Mouse (Mus musculus): Measurements from ENCODE around the gene 1700014D04Rik. TPM values are rescaled to one million over a fixed set of nuclear protein-coding genes. Genes with fewer than 3 reads are reported as not detected.
"Not testable (repeated sequence)": the region's sequence is repeated elsewhere in the genome, so short reads cannot be mapped to it uniquely, and the experiment has no call there.

1700014D04Rik gene
- polyA plus RNA-seq, 1 experiment from 2014 or later, result not detected

DNA sequence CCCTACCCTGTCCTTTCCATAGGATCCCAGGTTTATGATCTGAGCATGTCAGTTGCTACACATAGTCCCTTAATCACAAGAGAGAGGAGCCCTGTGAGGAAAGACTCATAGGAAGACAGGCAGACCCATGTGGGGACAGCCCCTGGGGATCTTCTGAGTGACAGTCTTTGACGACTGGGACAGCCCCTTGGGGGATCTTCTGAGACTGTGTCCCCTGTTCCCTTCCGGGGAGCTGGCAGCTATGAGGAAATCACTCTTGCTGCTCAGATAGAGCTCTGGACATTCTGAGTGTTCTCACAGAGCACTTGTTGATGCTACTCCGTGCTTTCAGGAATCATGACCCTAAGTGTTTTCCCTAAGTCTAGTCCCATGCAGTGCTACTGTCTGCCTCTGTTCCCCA is 32.8 kb downstream of the 1700014D04Rik start:
- Histone ChIP-seq H3K4me2 (ENCODE audit: low read depth, low read length) (no peak overlapping the region), H3K9me3 (replicated peaks; ENCODE audit: control insufficient read depth, low read length) (no peaks in the 10 kb centered on the region), H3K27ac (replicated peaks; ENCODE audit: low read depth, low read length) (no peak overlapping the region), H3K27me3 (ENCODE audit: control insufficient read depth, insufficient read depth, low read length) (no peaks in the 10 kb centered on the region), H3K36me3 (replicated peaks; ENCODE audit: control insufficient read depth, insufficient read depth, low read depth, low read length) (no peaks in the 10 kb centered on the region), H3K4me3 (ENCODE audit: low read depth, low read length) (no peak overlapping the region), H3K4me1 (ENCODE audit: control insufficient read depth, insufficient read depth, low read length) (no peaks in the 10 kb centered on the region), H3K9ac (replicated peaks; ENCODE audit: low read length) (no peak overlapping the region)
- DNase-seq (ENCODE audit: low spot score) (no peak), ATAC-seq (replicated peaks; ENCODE audit: insufficient number of reproducible peaks, low FRiP score, low TSS enrichment, low read depth) (no peak)
- 30% methylated on average over 3 of the region's 3 CpGs for WGBS

DNA sequence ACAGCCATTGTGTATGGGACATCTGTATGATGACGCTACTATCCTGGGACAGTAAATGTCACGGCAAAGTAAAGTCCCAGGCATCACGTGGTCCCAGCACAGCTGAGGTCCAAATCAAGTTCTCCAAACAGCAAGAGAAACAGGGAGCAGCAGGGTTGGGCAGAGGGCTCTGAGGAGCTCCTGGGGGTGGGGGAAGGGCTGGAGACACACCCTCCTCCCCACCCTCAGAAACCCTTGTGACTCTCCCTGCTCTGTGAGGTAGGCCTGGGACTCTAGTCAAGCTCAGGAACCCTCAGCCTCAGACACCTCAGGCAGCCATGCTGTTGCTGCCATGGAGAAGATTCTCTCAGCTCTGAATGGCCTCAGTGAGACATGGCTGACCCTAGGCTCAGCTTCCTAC is 34.6 kb downstream of the 1700014D04Rik start, which contains the start of gene Spata31d1b:
Spata31d1b (plus strand) TSS at position 301 of the 400 bp plus-strand sequence.
- not testable (repeated sequence) for H3K4me2 ChIP-seq (ENCODE audit: low read depth, low read length); ATAC-seq (replicated peaks; ENCODE audit: insufficient number of reproducible peaks, low FRiP score, low TSS enrichment, low read depth); H3K4me3 ChIP-seq (ENCODE audit: low read depth, low read length); DNase-seq (ENCODE audit: low spot score); H3K4me1 ChIP-seq (ENCODE audit: control insufficient read depth, insufficient read depth, low read length); H3K9me3 ChIP-seq (replicated peaks; ENCODE audit: control insufficient read depth, low read length); H3K36me3 ChIP-seq (replicated peaks; ENCODE audit: control insufficient read depth, insufficient read depth, low read depth, low read length); H3K9ac ChIP-seq (replicated peaks; ENCODE audit: low read length); H3K27ac ChIP-seq (replicated peaks; ENCODE audit: low read depth, low read length); H3K27me3 ChIP-seq (ENCODE audit: control insufficient read depth, insufficient read depth, low read length)
- WGBS, result 74% methylated on average over 3 of the region's 3 CpGs

DNA sequence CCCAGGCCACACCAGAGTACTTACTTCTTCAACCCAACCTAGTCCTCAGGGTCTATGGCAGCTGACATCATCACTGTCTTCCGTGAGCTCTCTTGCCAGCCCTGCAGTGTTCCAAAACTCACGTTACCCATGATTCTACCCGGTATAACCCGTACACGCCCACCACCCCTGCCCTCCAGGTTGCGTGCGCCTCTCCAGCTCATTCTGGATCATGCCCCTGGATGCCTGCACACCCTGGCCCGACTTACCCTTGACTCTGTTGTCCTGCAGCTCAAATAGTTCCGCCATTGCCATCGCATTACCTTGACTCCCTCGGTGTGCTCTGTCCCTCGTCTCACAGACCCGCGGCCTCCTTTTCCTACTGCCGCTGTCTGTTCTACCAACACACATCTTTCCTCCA is 36.3 kb downstream of the 1700014D04Rik start, which contains the start of gene Spata31d1a:
Spata31d1a (minus strand) TSS at position 101 of the 400 bp plus-strand sequence.
- ATAC-seq (replicated peaks; ENCODE audit: insufficient number of reproducible peaks, low FRiP score, low TSS enrichment, low read depth) (no peak), DNase-seq (ENCODE audit: low spot score) (no peak)
- no peak within 1 kb of the TSS for H3K27ac ChIP-seq (replicated peaks; ENCODE audit: low read depth, low read length)
- 88% methylated on average over 15 of the region's 15 CpGs for WGBS
- no peaks in the 10 kb centered on the region for H3K36me3 ChIP-seq (replicated peaks; ENCODE audit: control insufficient read depth, insufficient read depth, low read depth, low read length)
- H3K9me3 ChIP-seq (replicated peaks; ENCODE audit: control insufficient read depth, low read length), result no peaks in the 10 kb centered on the region
- H3K4me3 ChIP-seq (ENCODE audit: low read depth, low read length), result no peak within 1 kb of the TSS
- no peak within 1 kb of the TSS for H3K9ac ChIP-seq (replicated peaks; ENCODE audit: low read length)
- H3K27me3 ChIP-seq (ENCODE audit: control insufficient read depth, insufficient read depth, low read length), result no peaks in the 10 kb centered on the region
- no peak within 1 kb of the TSS for H3K4me2 ChIP-seq (ENCODE audit: low read depth, low read length)
- no peaks in the 10 kb centered on the region for H3K4me1 ChIP-seq (ENCODE audit: control insufficient read depth, insufficient read depth, low read length)

DNA sequence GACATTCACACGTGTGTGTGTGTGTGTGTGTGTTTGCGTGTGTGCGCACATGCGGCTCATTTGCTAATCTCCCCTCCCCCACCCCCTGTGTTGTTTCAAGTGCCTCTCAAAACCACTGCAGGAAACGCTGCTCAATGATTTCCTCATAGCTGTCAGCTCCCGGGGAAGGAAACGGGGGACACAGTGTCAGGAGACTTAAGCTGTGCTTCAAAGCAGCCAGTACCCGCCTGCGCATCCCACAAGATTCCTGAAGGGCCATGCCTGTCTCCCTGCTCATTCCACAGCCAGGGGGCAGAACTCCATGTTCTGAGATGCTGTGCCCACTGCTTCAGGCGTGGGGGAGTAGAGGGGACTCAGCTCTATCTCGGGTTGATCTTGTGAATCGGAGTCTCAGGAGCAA is 42.0 kb downstream of the 1700014D04Rik start:
- no peak overlapping the region for H3K9ac ChIP-seq (replicated peaks; ENCODE audit: low read length)
- ATAC-seq (replicated peaks; ENCODE audit: insufficient number of reproducible peaks, low FRiP score, low TSS enrichment, low read depth), result no peak
- peak; percentile 41 for DNase-seq (ENCODE audit: low spot score)
- no peaks in the 10 kb centered on the region for H3K36me3 ChIP-seq (replicated peaks; ENCODE audit: control insufficient read depth, insufficient read depth, low read depth, low read length)
- H3K4me1 ChIP-seq (ENCODE audit: control insufficient read depth, insufficient read depth, low read length), result no peaks in the 10 kb centered on the region
- WGBS, result 43% methylated on average over 12 of the region's 12 CpGs
- H3K27ac ChIP-seq (replicated peaks; ENCODE audit: low read depth, low read length), result no peak overlapping the region
- peak overlapping the region; percentile 13; the same call in 1 of the 2 replicates for H3K4me2 ChIP-seq (ENCODE audit: low read depth, low read length)
- no peak overlapping the region for H3K4me3 ChIP-seq (ENCODE audit: low read depth, low read length)
- no peaks in the 10 kb centered on the region for H3K27me3 ChIP-seq (ENCODE audit: control insufficient read depth, insufficient read depth, low read length)
- H3K9me3 ChIP-seq (replicated peaks; ENCODE audit: control insufficient read depth, low read length), result no peaks in the 10 kb centered on the region

DNA sequence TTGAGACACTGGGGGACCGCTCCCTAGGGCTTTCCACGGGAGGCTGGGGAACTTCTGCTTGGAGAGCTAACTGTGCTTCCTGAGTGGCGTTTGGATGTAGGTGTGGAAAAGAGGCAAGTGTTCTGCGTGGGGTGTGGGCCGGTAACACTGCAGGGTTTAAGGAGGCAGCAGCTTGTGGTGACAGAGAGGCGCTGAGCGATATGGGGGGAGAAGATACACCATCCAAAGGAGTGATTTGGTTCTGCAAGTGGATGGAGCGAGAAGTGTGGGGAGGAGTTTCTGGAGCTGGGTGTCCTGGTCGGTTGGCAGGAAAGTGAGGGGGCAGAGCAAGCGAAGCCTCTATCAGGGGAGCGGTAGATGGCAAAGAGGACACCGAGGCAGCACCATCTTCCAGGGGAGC is 43.0 kb downstream of the 1700014D04Rik start:
- WGBS, result 83% methylated on average over 12 of the region's 12 CpGs
- no peak for ATAC-seq (replicated peaks; ENCODE audit: insufficient number of reproducible peaks, low FRiP score, low TSS enrichment, low read depth)

DNA sequence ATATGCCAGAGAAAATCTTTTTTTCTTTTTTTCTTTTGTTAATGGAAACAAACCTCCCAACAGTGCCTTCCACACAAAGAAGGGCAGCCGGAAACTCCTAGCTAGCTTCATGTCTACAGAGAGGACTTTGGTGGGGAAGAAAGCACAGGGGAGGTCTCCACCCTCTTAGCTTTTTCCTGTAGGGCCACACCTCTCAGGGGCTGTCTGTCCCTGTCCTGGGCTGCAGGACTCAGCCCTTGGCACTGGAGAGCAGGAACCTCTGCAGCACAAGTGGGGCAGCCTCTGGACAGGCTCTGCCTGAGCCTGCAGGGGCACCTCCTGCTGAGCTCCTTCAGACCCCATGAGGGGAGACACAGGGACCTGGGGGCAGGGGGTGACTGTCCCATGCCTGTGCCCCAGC is 46.4 kb downstream of the 1700014D04Rik start:
- not testable (repeated sequence) for H3K27me3 ChIP-seq (ENCODE audit: control insufficient read depth, insufficient read depth, low read length); H3K4me1 ChIP-seq (ENCODE audit: control insufficient read depth, insufficient read depth, low read length); DNase-seq (ENCODE audit: low spot score); H3K4me3 ChIP-seq (ENCODE audit: low read depth, low read length); H3K9ac ChIP-seq (replicated peaks; ENCODE audit: low read length); ATAC-seq (replicated peaks; ENCODE audit: insufficient number of reproducible peaks, low FRiP score, low TSS enrichment, low read depth); H3K36me3 ChIP-seq (replicated peaks; ENCODE audit: control insufficient read depth, insufficient read depth, low read depth, low read length); H3K27ac ChIP-seq (replicated peaks; ENCODE audit: low read depth, low read length); H3K9me3 ChIP-seq (replicated peaks; ENCODE audit: control insufficient read depth, low read length); H3K4me2 ChIP-seq (ENCODE audit: low read depth, low read length)
- WGBS, result 53% methylated on average over 1 of the region's 1 CpGs

More for the DNA sequence above, 43.0 kb downstream of the 1700014D04Rik start:
- no peaks in the 10 kb centered on the region for H3K36me3 ChIP-seq (replicated peaks; ENCODE audit: control insufficient read depth, insufficient read depth, low read depth, low read length)
- H3K27ac ChIP-seq (replicated peaks; ENCODE audit: low read depth, low read length), result no peak overlapping the region
- no peak overlapping the region for H3K4me2 ChIP-seq (ENCODE audit: low read depth, low read length)
- H3K4me1 ChIP-seq (ENCODE audit: control insufficient read depth, insufficient read depth, low read length), result no peaks in the 10 kb centered on the region
- H3K27me3 ChIP-seq (ENCODE audit: control insufficient read depth, insufficient read depth, low read length), result no peaks in the 10 kb centered on the region
- H3K9ac ChIP-seq (replicated peaks; ENCODE audit: low read length), result no peak overlapping the region
- H3K4me3 ChIP-seq (ENCODE audit: low read depth, low read length), result no peak overlapping the region
- no peaks in the 10 kb centered on the region for H3K9me3 ChIP-seq (replicated peaks; ENCODE audit: control insufficient read depth, low read length)
- no peak for DNase-seq (ENCODE audit: low spot score)

DNA sequence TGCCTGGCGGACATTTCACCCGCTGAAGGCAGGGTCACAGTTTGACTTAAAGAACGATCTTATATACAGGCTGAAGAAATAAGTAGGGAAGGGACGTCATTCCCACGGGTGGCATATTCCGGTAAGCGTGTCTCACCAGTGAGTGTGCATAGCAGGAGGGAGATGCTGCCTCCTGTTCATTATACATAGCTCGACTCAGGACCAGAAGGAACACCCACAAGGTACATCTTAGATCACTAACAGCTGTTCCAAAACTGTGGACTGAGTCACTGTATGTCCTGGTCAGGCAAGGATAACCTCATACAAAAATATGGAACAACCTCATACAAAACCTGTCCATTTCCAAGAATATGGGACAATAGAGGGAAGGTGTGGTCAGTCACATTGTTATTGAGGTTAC is 47.4 kb downstream of the 1700014D04Rik start:
- Histone ChIP-seq H3K4me2 (ENCODE audit: low read depth, low read length) (no peak overlapping the region), H3K36me3 (replicated peaks; ENCODE audit: control insufficient read depth, insufficient read depth, low read depth, low read length) (no peaks in the 10 kb centered on the region), H3K27me3 (ENCODE audit: control insufficient read depth, insufficient read depth, low read length) (no peaks in the 10 kb centered on the region), H3K9me3 (replicated peaks; ENCODE audit: control insufficient read depth, low read length) (no peaks in the 10 kb centered on the region), H3K9ac (replicated peaks; ENCODE audit: low read length) (no peak overlapping the region), H3K27ac (replicated peaks; ENCODE audit: low read depth, low read length) (no peak overlapping the region), H3K4me1 (ENCODE audit: control insufficient read depth, insufficient read depth, low read length) (no peaks in the 10 kb centered on the region), H3K4me3 (ENCODE audit: low read depth, low read length) (no peak overlapping the region)
- DNase-seq (ENCODE audit: low spot score) (no peak), ATAC-seq (replicated peaks; ENCODE audit: insufficient number of reproducible peaks, low FRiP score, low TSS enrichment, low read depth) (no peak)
- WGBS, result 87% methylated on average over 8 of the region's 8 CpGs

DNA sequence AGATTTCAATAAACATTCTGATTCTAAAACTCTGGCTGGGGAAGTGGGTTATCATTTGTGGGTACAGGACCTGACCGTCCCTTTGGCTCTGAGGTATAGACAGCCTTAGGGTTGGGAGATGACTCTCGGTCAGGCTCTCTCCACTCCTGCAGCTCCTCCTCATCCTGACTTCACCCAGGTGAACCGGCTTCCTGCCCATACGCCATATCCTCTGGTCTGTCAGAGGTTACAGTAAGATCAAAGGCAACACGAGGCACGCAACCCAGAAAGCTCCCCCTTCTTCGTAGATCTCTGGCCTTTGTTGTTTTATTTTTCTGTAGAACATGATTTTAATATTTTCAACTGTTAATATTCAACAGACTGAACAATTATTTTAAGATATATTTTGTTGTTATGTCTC is 50.8 kb downstream of the 1700014D04Rik start:
- H3K36me3 ChIP-seq (replicated peaks; ENCODE audit: control insufficient read depth, insufficient read depth, low read depth, low read length), result no peaks in the 10 kb centered on the region
- H3K4me2 ChIP-seq (ENCODE audit: low read depth, low read length), result no peak overlapping the region
- no peak overlapping the region for H3K9ac ChIP-seq (replicated peaks; ENCODE audit: low read length)
- 84% methylated on average over 7 of the region's 7 CpGs for WGBS
- DNase-seq (ENCODE audit: low spot score), result no peak
- ATAC-seq (replicated peaks; ENCODE audit: insufficient number of reproducible peaks, low FRiP score, low TSS enrichment, low read depth), result no peak
- H3K27me3 ChIP-seq (ENCODE audit: control insufficient read depth, insufficient read depth, low read length), result no peaks in the 10 kb centered on the region
- no peaks in the 10 kb centered on the region for H3K4me1 ChIP-seq (ENCODE audit: control insufficient read depth, insufficient read depth, low read length)
- H3K27ac ChIP-seq (replicated peaks; ENCODE audit: low read depth, low read length), result no peak overlapping the region
- H3K9me3 ChIP-seq (replicated peaks; ENCODE audit: control insufficient read depth, low read length), result no peaks in the 10 kb centered on the region
- H3K4me3 ChIP-seq (ENCODE audit: low read depth, low read length), result no peak overlapping the region

Data from embryonic facial prominence, embryonic 11.5 days (tissue).